Mouse (Mus musculus) gastrocnemius, postnatal 36 days (tissue): ENCODE measurements around the gene Lrpprc. TPM values are rescaled to one million over a fixed set of nuclear protein-coding genes. Genes with fewer than 3 reads are reported as not detected.

Experiments used
- DNase-seq, 2 experiments: peaks; one replicate each; pipeline ENCODE4 v3.0.0; 2022
- intact Hi-C: fragments of 180-260 bp; cut with DNase I; formaldehyde crosslinking; loops from one replicate; pipeline ENCODE4 v1.15.1; 2025
- total RNA-seq, 2 experiments: library from RNA; stranded (reverse); gene quantifications; 2 replicates each; pipeline ENCODE4 v1.2.3; 2021

The Lrpprc gene
- total RNA-seq, 2 experiments from 2014 or later, result 64.4 to 68.6 TPM

GRCm38 (mm10) chr17:84776362-84777000 lies 14.1 kb downstream of the Lrpprc start:
- no peak for DNase-seq
- intact Hi-C loops, result no loop called here

GRCm38 (mm10) chr17:84775291-84775690 lies 15.3 kb downstream of the Lrpprc start:
- no peak for DNase-seq
- intact Hi-C loops, result no loop called here

GRCm38 (mm10) chr17:84771882-84772281 lies 18.7 kb downstream of the Lrpprc start:
- DNase-seq, result no peak

GRCm38 (mm10) chr17:84758971-84759370 lies 31.6 kb downstream of the Lrpprc start:
- DNase-seq, result no peak
- intact Hi-C loops, result no loop called here

More at GRCm38 (mm10) chr17:84771882-84772281, 18.7 kb downstream of the Lrpprc start:
- intact Hi-C loops, result no loop called here

- intact Hi-C loops, result no loop called here
- DNase-seq, result no peak
These were observed 32.2 kb downstream of the Lrpprc start for GRCm38 (mm10) chr17:84758374-84758773.

GRCm38 (mm10) chr17:84756090-84756489 lies 34.5 kb downstream of the Lrpprc start:
- intact Hi-C loops, result no loop called here
- no peak for DNase-seq

GRCm38 (mm10) chr17:84753489-84753888 lies 37.1 kb downstream of the Lrpprc start:
- intact Hi-C loops, result no loop called here
- no peak for DNase-seq

GRCm38 (mm10) chr17:84752286-84752685 lies 38.3 kb downstream of the Lrpprc start:
- intact Hi-C loops, result no loop called here

GRCm38 (mm10) chr17:84751630-84752191 lies 38.9 kb downstream of the Lrpprc start:
- no peak for DNase-seq
- intact Hi-C loops, result no loop called here

More at GRCm38 (mm10) chr17:84752286-84752685, 38.3 kb downstream of the Lrpprc start:
- no peak for DNase-seq

- no peak for DNase-seq
- intact Hi-C loops, result no loop called here
These were observed 40.5 kb downstream of the Lrpprc start for GRCm38 (mm10) chr17:84750130-84750529.

GRCm38 (mm10) chr17:84749297-84749696 lies 41.3 kb downstream of the Lrpprc start:
- intact Hi-C loops, result no loop called here
- no peak for DNase-seq

- intact Hi-C loops, result no loop called here
- no peak for DNase-seq
These were observed 42.4 kb downstream of the Lrpprc start for GRCm38 (mm10) chr17:84748152-84748682.

GRCm38 (mm10) chr17:84747212-84747611 lies 43.4 kb downstream of the Lrpprc start:
- intact Hi-C loops, result no loop called here
- no peak for DNase-seq

GRCm38 (mm10) chr17:84745001-84745400 lies 45.6 kb downstream of the Lrpprc start:
- no peak for DNase-seq
- intact Hi-C loops, result no loop called here

- no peak for DNase-seq
- intact Hi-C loops, result no loop called here
These were observed 46.3 kb downstream of the Lrpprc start for GRCm38 (mm10) chr17:84744256-84744655.

GRCm38 (mm10) chr17:84738073-84738797 lies 52.4 kb downstream of the Lrpprc start:
- no peak for DNase-seq
- intact Hi-C loops, result no loop called here

GRCm38 (mm10) chr17:84736719-84737118 lies 53.9 kb downstream of the Lrpprc start:
- intact Hi-C loops, result no loop called here
- DNase-seq, result no peak

- intact Hi-C loops, result no loop called here
- no peak for DNase-seq
These were observed 58.0 kb downstream of the Lrpprc start for GRCm38 (mm10) chr17:84732612-84733011.

GRCm38 (mm10) chr17:84731361-84731760 lies 59.2 kb downstream of the Lrpprc start:
- DNase-seq, result no peak
- intact Hi-C loops, result no loop called here

- DNase-seq, result no peak
- intact Hi-C loops, result no loop called here
These were observed 61.4 kb downstream of the Lrpprc start for GRCm38 (mm10) chr17:84729140-84729539.

GRCm38 (mm10) chr17:84728201-84728911 lies 62.2 kb downstream of the Lrpprc start:
- intact Hi-C loops, result no loop called here
- DNase-seq, result no peak
